27 mouse cellular contexts compared by ENCODE assay signal in genomic region chr12:76807796-76808195, GRCm38 (mm10). TPM values are rescaled to one million over a fixed set of nuclear protein-coding genes. Genes with fewer than 3 reads are reported as not detected.
DNase-seq lines count a peak whose midpoint lies in the region; ATAC-seq and TF ChIP-seq lines count a peak whose summit lies in the region.
"Had no signal": no experiment of that assay in that cellular context is flagged by ENCODE, and none has a peak within 500 bp of the region (broad histone marks: within the 10 kb centered on the region; RNA-seq: fewer than 3 reads in every experiment).

No protein-coding gene starts in this region.

- intact Hi-C loops in left cerebral cortex, adult 2 months (cut with DNase I): no loop called here
- intact Hi-C loops in left cerebral cortex, postnatal 4 days (cut with DNase I): no loop called here

- peak overlapping the region; percentile 73 for H3K27ac ChIP-seq in left cerebral cortex, adult 2 months
- H3K27ac ChIP-seq: embryonic facial prominence, embryonic 15.5 days; forebrain, embryonic 10.5 days; heart, embryonic 15.5 days; hindbrain, embryonic 10.5 days; hindbrain, embryonic 14.5 days had no signal

- ATAC-seq in frontal cortex, adult (ENCODE audit: low TSS enrichment): peak; percentile 54
- ATAC-seq: activated CD4-positive, CD25-positive, alpha-beta regulatory T cell, adult 4 months; forebrain, embryonic 14.5 days; Patski had no signal

- no peak for DNase-seq in frontal cortex, postnatal 14 days (ENCODE audit: low spot score in 2 of 2)
- peak; percentile 51 to 59 for DNase-seq in left cerebral cortex, adult 2 months (ENCODE audit: extremely low spot score in 1 of 2, low spot score in 2 of 2)
- DNase-seq in left cerebral cortex, postnatal 4 days: no peak
- DNase-seq in right cerebral cortex, postnatal 25 days: peak; percentile 63
- no peak for DNase-seq in right cerebral cortex, postnatal 10 days (ENCODE audit: low spot score in 2 of 2)
- DNase-seq in kidney, adult 8-10 months: no peak
- no peak for DNase-seq in heart, adult 9 months (ENCODE audit: low spot score in 2 of 2)
- DNase-seq: adrenal gland, postnatal 14 days; cerebellum, adult 2 months; cerebellum, postnatal 14 days; embryo, embryonic 11 days; gastrocnemius, postnatal 10 days; heart, adult 18-20 months; heart, postnatal 14 days had no signal

- H3K4me3 ChIP-seq in left cerebral cortex, adult 2 months: no peak overlapping the region
- H3K4me3 ChIP-seq: embryonic facial prominence, embryonic 15.5 days; erythroblast, embryonic 14.5 days; forebrain, embryonic 10.5 days; heart, embryonic 15.5 days; hindbrain, embryonic 10.5 days had no signal

- no peak for TF ChIP-seq CTCF in left cerebral cortex, adult 2 months (IDR thresholded peaks at IDR 0.05)

RNA-seq across cellular contexts. Expression of gene Gpx2, which starts 12.4 kb away (rescaled TPM):
- total RNA-seq in left cerebral cortex, adult 2 months (2021): under 1 TPM; 0.34 to 0.47 TPM
- total RNA-seq in left cerebral cortex, postnatal 4 days (2021): not detected
- total RNA-seq: adrenal gland, adult 18-20 months; adrenal gland, postnatal 14 days; common myeloid progenitor, adult 5-6 weeks; gastrocnemius, postnatal 10 days; gastrocnemius, postnatal 4 days; heart, postnatal 14 days had no signal

RNA-seq across cellular contexts. Expression of gene Rab15, which starts 14.9 kb away (rescaled TPM):
- 100 to 1,000 TPM; 271 to 278 TPM for total RNA-seq in left cerebral cortex, adult 2 months (2021)
- 100 to 1,000 TPM; 102 to 111 TPM for total RNA-seq in left cerebral cortex, postnatal 4 days (2021)
- total RNA-seq: common myeloid progenitor, adult 5-6 weeks had no signal

RNA-seq across cellular contexts. Expression of gene Fntb, which starts 42.4 kb away (rescaled TPM):
- 10 to 100 TPM; 27.9 to 28.4 TPM for total RNA-seq in left cerebral cortex, adult 2 months (2021)
- total RNA-seq in left cerebral cortex, postnatal 4 days (2021): 10 to 100 TPM; 30.6 to 33.0 TPM

RNA-seq across cellular contexts. Expression of gene Churc1, which starts 42.5 kb away (rescaled TPM):
- total RNA-seq in left cerebral cortex, adult 2 months (2021): 10 to 100 TPM; 35.3 to 35.4 TPM
- total RNA-seq in left cerebral cortex, postnatal 4 days (2021): 10 to 100 TPM; 35.2 to 42.6 TPM

Comparison
In these comparisons a context has a peak if more than half of its experiments do, and no peak if none do; other contexts are left out.
1. DNase-seq: peak in left cerebral cortex, adult 2 months (2 of 2) and right cerebral cortex, postnatal 25 days (single experiment); none in frontal cortex, postnatal 14 days (0 of 2), left cerebral cortex, postnatal 4 days (single experiment), right cerebral cortex, postnatal 10 days (0 of 2), kidney, adult 8-10 months (0 of 2) and heart, adult 9 months (0 of 2).